Mouse (Mus musculus): Measurements from ENCODE around the gene Taar5. TPM values are rescaled to one million over a fixed set of nuclear protein-coding genes. Genes with fewer than 3 reads are reported as not detected.

Gene Taar5
- not detected for polyA plus RNA-seq (2012; fragmentation: generic; extraction: Trizol)

GRCm38 (mm10) chr10:23970656-23971165, at the start of gene Taar5:
Gene Taar5 (plus strand): TSS chr10:23970706.
- no peak within 1 kb of the TSS for H3K4me3 ChIP-seq
- H3K4me2 ChIP-seq (ENCODE audit: low read depth), result no peak within 1 kb of the TSS
- H3K27me3 ChIP-seq (ENCODE audit: control insufficient read depth, insufficient read depth, insufficient read length), result peaks cover 9% of the 10 kb centered on the region
- H3K79me2 ChIP-seq (ENCODE audit: control insufficient read depth, insufficient read depth), result no peaks in the 10 kb centered on the region
- TF ChIP-seq MYOD1 (IDR thresholded peaks at IDR 0.05; ENCODE audit: control insufficient read depth in 1 of 3, insufficient read length in 2 of 3, low read depth in 2 of 3) (no peak), TCF3 (IDR thresholded peaks at IDR 0.05; ENCODE audit: insufficient read length, low read depth) (no peak), CEBPB (IDR thresholded peaks at IDR 0.05; ENCODE audit: insufficient read depth, poor library complexity, severe bottlenecking) (no peak), USF1 (IDR thresholded peaks at IDR 0.05; ENCODE audit: low read depth) (no peak), POLR2AphosphoS2 (IDR thresholded peaks at IDR 0.05; ENCODE audit: insufficient read length, low read depth) (no peak), SRF (IDR thresholded peaks at IDR 0.05; ENCODE audit: control insufficient read depth, insufficient read length, low read depth) (no peak), MAX (IDR thresholded peaks at IDR 0.05; ENCODE audit: low read depth) (no peak), E2F4 (IDR thresholded peaks at IDR 0.05; ENCODE audit: insufficient read depth) (no peak)
- H3K36me3 ChIP-seq (ENCODE audit: control insufficient read depth, insufficient read depth), result no peaks in the 10 kb centered on the region
- H3ac ChIP-seq (ENCODE audit: control insufficient read depth, insufficient read length), result no peak within 1 kb of the TSS

- Histone ChIP-seq H3K79me2 (ENCODE audit: control insufficient read depth, insufficient read depth) (no peaks in the 10 kb centered on the region), H3K27me3 (ENCODE audit: control insufficient read depth, insufficient read depth, insufficient read length) (peaks cover 6% of the 10 kb centered on the region), H3K36me3 (ENCODE audit: control insufficient read depth, insufficient read depth) (no peaks in the 10 kb centered on the region), H3K4me2 (ENCODE audit: low read depth) (no peak overlapping the region), H3K4me3 (no peak overlapping the region), H3ac (ENCODE audit: control insufficient read depth, insufficient read length) (no peak overlapping the region)
- no peak for TF ChIP-seq REST (IDR thresholded peaks at IDR 0.05; ENCODE audit: insufficient read depth, insufficient read length)
Observed at GRCm38 (mm10) chr10:23922468-23922867, 48.0 kb upstream of the Taar5 start.

GRCm38 (mm10) chr10:23923941-23924340, 46.6 kb upstream of the Taar5 start:
- no peak overlapping the region for H3ac ChIP-seq (ENCODE audit: control insufficient read depth, insufficient read length)
- peaks cover 6% of the 10 kb centered on the region for H3K27me3 ChIP-seq (ENCODE audit: control insufficient read depth, insufficient read depth, insufficient read length)
- TF ChIP-seq MYOG (IDR thresholded peaks at IDR 0.05; ENCODE audit: control insufficient read depth in 1 of 3, insufficient read depth in 1 of 3, insufficient read length in 2 of 3, low read depth in 2 of 3), result no peak
- no peak for TF ChIP-seq MAX (IDR thresholded peaks at IDR 0.05; ENCODE audit: low read depth)
- TF ChIP-seq E2F4 (IDR thresholded peaks at IDR 0.05; ENCODE audit: insufficient read depth), result no peak
- TF ChIP-seq REST (IDR thresholded peaks at IDR 0.05; ENCODE audit: insufficient read depth, insufficient read length), result no peak
- no peak for TF ChIP-seq SRF (IDR thresholded peaks at IDR 0.05; ENCODE audit: control insufficient read depth, insufficient read length, low read depth)
- no peak for TF ChIP-seq TCF12 (IDR thresholded peaks at IDR 0.05; ENCODE audit: insufficient read depth, poor library complexity, severe bottlenecking)
- TF ChIP-seq MYOD1 (IDR thresholded peaks at IDR 0.05; ENCODE audit: control insufficient read depth in 1 of 3, insufficient read length in 2 of 3, low read depth in 2 of 3), result no peak
- TF ChIP-seq POLR2A (IDR thresholded peaks at IDR 0.05; ENCODE audit: insufficient read length, low read depth), result no peak
- no peak for TF ChIP-seq TCF3 (IDR thresholded peaks at IDR 0.05; ENCODE audit: insufficient read length, low read depth)
- no peak for TF ChIP-seq CEBPB (IDR thresholded peaks at IDR 0.05; ENCODE audit: insufficient read depth, poor library complexity, severe bottlenecking)
- H3K4me2 ChIP-seq (ENCODE audit: low read depth), result no peak overlapping the region
- H3K4me3 ChIP-seq, result no peak overlapping the region
- H3K36me3 ChIP-seq (ENCODE audit: control insufficient read depth, insufficient read depth), result no peaks in the 10 kb centered on the region
- H3K79me2 ChIP-seq (ENCODE audit: control insufficient read depth, insufficient read depth), result no peaks in the 10 kb centered on the region

GRCm38 (mm10) chr10:23937613-23938012, 32.9 kb upstream of the Taar5 start:
- no peaks in the 10 kb centered on the region for H3K36me3 ChIP-seq (ENCODE audit: control insufficient read depth, insufficient read depth)
- H3K27me3 ChIP-seq (ENCODE audit: control insufficient read depth, insufficient read depth, insufficient read length), result peaks cover 4% of the 10 kb centered on the region
- H3ac ChIP-seq (ENCODE audit: control insufficient read depth, insufficient read length), result no peak overlapping the region
- no peak overlapping the region for H3K4me3 ChIP-seq
- H3K4me2 ChIP-seq (ENCODE audit: low read depth), result no peak overlapping the region
- TF ChIP-seq E2F4 (IDR thresholded peaks at IDR 0.05; ENCODE audit: insufficient read depth), result no peak
- TF ChIP-seq MAX (IDR thresholded peaks at IDR 0.05; ENCODE audit: low read depth), result no peak
- no peak for TF ChIP-seq TCF12 (IDR thresholded peaks at IDR 0.05; ENCODE audit: insufficient read depth, poor library complexity, severe bottlenecking)
- TF ChIP-seq MYOG (IDR thresholded peaks at IDR 0.05; ENCODE audit: control insufficient read depth in 1 of 3, insufficient read depth in 1 of 3, insufficient read length in 2 of 3, low read depth in 2 of 3), result no peak
- no peak for TF ChIP-seq USF1 (IDR thresholded peaks at IDR 0.05; ENCODE audit: low read depth)
- no peak for TF ChIP-seq CEBPB (IDR thresholded peaks at IDR 0.05; ENCODE audit: insufficient read depth, poor library complexity, severe bottlenecking)
- no peak for TF ChIP-seq SRF (IDR thresholded peaks at IDR 0.05; ENCODE audit: control insufficient read depth, insufficient read length, low read depth)
- TF ChIP-seq TCF3 (IDR thresholded peaks at IDR 0.05; ENCODE audit: insufficient read length, low read depth), result no peak
- TF ChIP-seq POLR2A (IDR thresholded peaks at IDR 0.05; ENCODE audit: insufficient read length, low read depth), result no peak
- TF ChIP-seq MYOD1 (IDR thresholded peaks at IDR 0.05; ENCODE audit: control insufficient read depth in 1 of 3, insufficient read length in 2 of 3, low read depth in 2 of 3), result no peak
- no peaks in the 10 kb centered on the region for H3K79me2 ChIP-seq (ENCODE audit: control insufficient read depth, insufficient read depth)

- no peaks in the 10 kb centered on the region for H3K36me3 ChIP-seq (ENCODE audit: control insufficient read depth, insufficient read depth)
- no peak for TF ChIP-seq CEBPB (IDR thresholded peaks at IDR 0.05; ENCODE audit: insufficient read depth, poor library complexity, severe bottlenecking)
- no peak for TF ChIP-seq MAX (IDR thresholded peaks at IDR 0.05; ENCODE audit: low read depth)
Observed at GRCm38 (mm10) chr10:23938312-23938711, 32.2 kb upstream of the Taar5 start, which contains the start of gene Taar2. Gene Taar2 (plus strand): TSS chr10:23938572.

More at GRCm38 (mm10) chr10:23938312-23938711, 32.2 kb upstream of the Taar5 start, which contains the start of gene Taar2:
- H3K4me2 ChIP-seq (ENCODE audit: low read depth), result no peak within 1 kb of the TSS
- no peak within 1 kb of the TSS for H3ac ChIP-seq (ENCODE audit: control insufficient read depth, insufficient read length)
- no peaks in the 10 kb centered on the region for H3K79me2 ChIP-seq (ENCODE audit: control insufficient read depth, insufficient read depth)
- peaks cover 4% of the 10 kb centered on the region for H3K27me3 ChIP-seq (ENCODE audit: control insufficient read depth, insufficient read depth, insufficient read length)
- H3K4me3 ChIP-seq, result no peak within 1 kb of the TSS
